Mouse (Mus musculus) limb, embryonic 10.5 days (tissue): Measurements from ENCODE around the gene Olfr56. TPM values are rescaled to one million over a fixed set of nuclear protein-coding genes. Genes with fewer than 3 reads are reported as not detected.
"Not testable (repeated sequence)": the region's sequence is repeated elsewhere in the genome, so short reads cannot be mapped to it uniquely, and the experiment has no call there.

Experiments used
- DNase-seq: peaks from one replicate; pipeline ENCODE4 v3.0.0-alpha.2; 2017; ENCODE audit warnings: low spot score
- H3K27ac ChIP-seq: fragments of 300-500 bp; sonication (generic); 2 replicates; pipeline ENCODE4 v1.5.1; 2016; ENCODE audit warnings: mild to moderate bottlenecking
- H3K27me3 ChIP-seq: fragments of 300-500 bp; sonication (generic); 2 replicates; pipeline ENCODE4 v1.6.1; 2016; ENCODE audit warnings: low read depth, mild to moderate bottlenecking; ENCODE audit not compliant: poor library complexity, severe bottlenecking
- H3K36me3 ChIP-seq: fragments of 300-500 bp; sonication (generic); 2 replicates; pipeline ENCODE4 v1.6.1; 2016; ENCODE audit warnings: mild to moderate bottlenecking, moderate library complexity
- H3K4me1 ChIP-seq: fragments of 300-500 bp; sonication (generic); 2 replicates; pipeline ENCODE4 v1.6.1; 2016
- H3K4me3 ChIP-seq: fragments of 300-500 bp; sonication (generic); 2 replicates; pipeline ENCODE4 v1.5.1; 2016; ENCODE audit warnings: mild to moderate bottlenecking, moderate library complexity
- H3K9me3 ChIP-seq: fragments of 300-500 bp; sonication (generic); replicated peaks from 2 replicates; pipeline ENCODE4 v1.6.1; 2016; ENCODE audit warnings: mild to moderate bottlenecking
- WGBS: fragments of 180-500 bp; shearing (Covaris S2); methylation state at CpG from one replicate; pipeline ENCODE4 v1.1.7; 2016; 5-methylcytosine and 5-hydroxymethylcytosine counted together
- polyA plus RNA-seq: library from polyadenylated mRNA; unstranded; fragments of >200 nt; fragmentation: Nextera tagmentation; extraction: Ambion mirVana; gene quantifications from 2 replicates; pipeline ENCODE4 v1.2.1, GENCODE M21; 2016

Gene Olfr56
- polyA plus RNA-seq, 1 experiment from 2014 or later = not detected

- WGBS = 19% methylated on average over 10 of the region's 10 CpGs
- H3K9me3 ChIP-seq, DNase-seq, H3K4me1 ChIP-seq, H3K4me3 ChIP-seq, H3K27ac ChIP-seq, H3K27me3 ChIP-seq, H3K36me3 ChIP-seq: not testable (repeated sequence)
Observed at GRCm38 (mm10) chr11:48993296-48993695, 14.6 kb downstream of the Olfr56 start.

GRCm38 (mm10) chr11:48994018-48994417, 15.3 kb downstream of the Olfr56 start, which contains the start of gene Tgtp1:
Gene Tgtp1 (minus strand): TSS chr11:48994172.
- H3K9me3 ChIP-seq, H3K4me1 ChIP-seq, H3K36me3 ChIP-seq, H3K4me3 ChIP-seq, DNase-seq, H3K27ac ChIP-seq, H3K27me3 ChIP-seq: not testable (repeated sequence)
- 71% methylated on average over 2 of the region's 2 CpGs for WGBS

GRCm38 (mm10) chr11:49000411-49000810, 21.7 kb downstream of the Olfr56 start:
- H3K36me3 ChIP-seq, H3K4me3 ChIP-seq, H3K27me3 ChIP-seq, H3K4me1 ChIP-seq, H3K9me3 ChIP-seq, DNase-seq, H3K27ac ChIP-seq: not testable (repeated sequence)
- WGBS = 78% methylated on average over 1 of the region's 1 CpGs

DNA sequence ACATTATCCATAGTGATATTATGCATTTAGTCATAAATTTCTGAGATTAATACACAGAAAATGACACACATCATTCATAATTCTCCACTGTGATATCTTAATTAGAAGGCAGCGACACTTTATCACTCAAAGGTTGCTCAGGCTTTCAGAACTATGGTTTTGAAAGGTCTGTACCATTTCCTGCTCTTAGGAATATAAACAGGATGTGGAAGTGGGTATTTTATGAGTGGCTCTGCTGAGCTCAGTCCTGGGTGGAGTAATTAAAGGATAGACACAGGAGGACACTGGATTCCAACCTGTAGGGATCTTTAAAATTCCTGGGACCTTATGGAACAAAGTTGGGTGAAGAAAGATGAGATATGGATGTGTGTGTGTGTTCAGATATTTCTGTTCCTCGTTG, 27.6 kb downstream of the Olfr56 start:
- H3K36me3 ChIP-seq = not testable (repeated sequence)

DNA sequence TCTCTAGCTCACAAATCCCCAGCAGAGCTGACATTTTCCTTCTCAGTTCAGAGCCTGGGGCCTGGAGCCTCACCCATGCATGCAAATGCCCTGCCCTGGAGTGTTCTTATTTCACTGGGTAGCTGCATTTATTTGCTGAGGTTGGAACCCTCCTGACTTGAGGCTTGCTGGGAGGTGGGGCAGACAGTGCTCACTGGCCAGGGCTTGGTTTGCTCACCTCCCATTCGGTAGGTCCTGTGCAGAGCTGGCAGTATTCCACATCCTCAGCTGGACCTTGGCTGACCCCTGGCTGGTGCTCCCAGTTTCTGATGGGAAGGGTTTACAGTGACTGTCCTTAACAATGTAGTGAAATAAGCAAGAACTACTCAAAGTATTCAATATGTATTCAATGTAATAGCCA, 28.1 kb downstream of the Olfr56 start:
- H3K27me3 ChIP-seq, H3K27ac ChIP-seq, H3K4me1 ChIP-seq, H3K9me3 ChIP-seq, DNase-seq, H3K4me3 ChIP-seq, H3K36me3 ChIP-seq: not testable (repeated sequence)
- 50% methylated on average over 1 of the region's 1 CpGs for WGBS

More for the DNA sequence above, 27.6 kb downstream of the Olfr56 start:
- not testable (repeated sequence) for H3K27me3 ChIP-seq, H3K27ac ChIP-seq, DNase-seq, H3K4me1 ChIP-seq, H3K4me3 ChIP-seq, H3K9me3 ChIP-seq
- WGBS = 83% methylated on average over 2 of the region's 2 CpGs

DNA sequence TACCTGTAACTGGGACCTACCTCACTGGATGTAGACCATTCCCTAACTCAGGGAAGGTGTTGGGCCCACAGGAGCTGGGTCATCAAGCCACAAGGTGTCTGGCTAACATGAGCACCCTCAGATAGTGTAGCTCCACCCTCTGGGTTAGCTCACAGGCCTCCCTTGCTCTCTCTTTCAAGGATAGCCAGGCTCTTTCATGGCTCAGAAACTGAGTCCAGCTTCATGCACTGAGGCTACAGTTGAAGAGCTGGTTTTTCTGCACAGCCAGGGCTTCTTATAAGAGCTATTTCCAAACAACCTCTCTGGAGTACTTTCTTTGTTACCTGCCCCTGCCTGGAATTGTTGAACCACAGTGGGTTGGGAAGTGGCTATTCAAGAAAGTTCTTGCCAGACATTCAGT, 33.4 kb downstream of the Olfr56 start:
- H3K4me3 ChIP-seq, H3K4me1 ChIP-seq, DNase-seq, H3K27ac ChIP-seq, H3K27me3 ChIP-seq, H3K36me3 ChIP-seq, H3K9me3 ChIP-seq: not testable (repeated sequence)

DNA sequence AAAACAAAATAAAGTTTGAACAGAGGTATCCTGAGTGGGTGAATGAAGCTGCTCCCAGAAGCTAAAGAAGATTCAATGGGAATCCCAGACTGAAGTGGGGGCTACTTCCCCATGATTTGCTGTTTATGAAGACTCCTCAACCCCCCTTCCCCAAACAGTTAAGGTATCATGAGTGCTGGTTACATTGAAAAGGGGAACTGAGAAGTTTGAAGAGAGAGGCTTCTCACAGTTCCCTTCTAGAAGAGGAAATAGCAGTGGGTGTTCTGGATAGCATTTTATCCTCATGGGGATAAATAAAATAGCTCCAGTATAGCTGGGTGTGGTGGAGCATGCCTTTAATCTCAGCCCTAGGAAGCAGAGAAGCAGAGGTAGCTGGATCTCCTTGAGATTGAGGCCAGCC, 71.4 kb downstream of the Olfr56 start:
- H3K4me1 ChIP-seq, H3K9me3 ChIP-seq, DNase-seq, H3K27me3 ChIP-seq, H3K36me3 ChIP-seq, H3K4me3 ChIP-seq, H3K27ac ChIP-seq: not testable (repeated sequence)

DNA sequence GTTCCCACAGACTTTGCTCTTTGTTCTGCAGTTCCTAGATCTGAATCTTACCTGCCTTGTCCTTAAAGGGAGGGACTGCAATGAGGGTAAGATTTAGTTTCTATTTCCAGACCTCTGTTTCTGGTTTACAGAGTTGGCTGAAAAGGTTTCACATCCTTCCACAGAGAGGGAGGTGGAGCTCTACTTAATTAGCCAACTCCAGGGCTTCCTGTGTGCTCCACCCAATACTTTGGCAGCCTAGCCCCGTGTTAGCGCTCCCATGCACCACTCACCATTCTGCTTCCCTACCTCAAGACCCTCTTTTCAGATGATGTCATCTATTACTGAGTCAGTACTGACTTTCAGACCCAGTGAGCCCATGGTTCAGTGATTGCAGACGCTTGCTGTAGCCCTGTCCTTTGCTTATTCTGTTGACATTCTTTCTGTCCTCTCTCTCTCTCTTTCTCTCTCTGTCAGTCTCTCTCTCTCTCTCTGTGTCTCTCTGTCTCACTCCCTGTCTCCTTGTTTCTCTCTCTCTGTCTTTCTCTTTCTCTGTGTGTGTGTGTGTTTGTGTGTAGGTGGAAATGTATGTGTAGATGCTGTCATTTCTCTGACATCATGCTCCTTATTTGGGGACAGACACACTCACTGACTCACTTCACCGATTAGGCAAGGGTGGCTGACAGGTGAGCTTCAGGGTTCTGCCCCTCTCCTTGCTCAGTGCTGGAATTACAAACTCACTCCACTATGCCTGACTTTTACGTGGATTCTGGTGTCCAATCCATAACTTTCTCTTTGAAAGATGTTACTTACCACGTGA, 72.6 kb downstream of the Olfr56 start, which contains the start of gene 9930111J21Rik2:
Gene 9930111J21Rik2 (minus strand): TSS at position 150 of the 799 bp plus-strand sequence.
- H3K27me3 ChIP-seq, DNase-seq, H3K4me3 ChIP-seq, H3K9me3 ChIP-seq, H3K4me1 ChIP-seq, H3K27ac ChIP-seq, H3K36me3 ChIP-seq: not testable (repeated sequence)
- 80% methylated on average over 1 of the region's 6 CpGs for WGBS

GRCm38 (mm10) chr11:49051894-49052293, 73.2 kb downstream of the Olfr56 start:
- not testable (repeated sequence) for H3K27me3 ChIP-seq, H3K4me1 ChIP-seq, H3K36me3 ChIP-seq, DNase-seq, H3K27ac ChIP-seq, H3K9me3 ChIP-seq, H3K4me3 ChIP-seq
- no CpG with 5 or more reads among the region's 5 CpGs for WGBS

GRCm38 (mm10) chr11:49060061-49060460, 81.4 kb downstream of the Olfr56 start:
- not testable (repeated sequence) for H3K36me3 ChIP-seq, DNase-seq, H3K9me3 ChIP-seq, H3K4me1 ChIP-seq, H3K4me3 ChIP-seq, H3K27ac ChIP-seq, H3K27me3 ChIP-seq
- WGBS = 85% methylated on average over 2 of the region's 3 CpGs

DNA sequence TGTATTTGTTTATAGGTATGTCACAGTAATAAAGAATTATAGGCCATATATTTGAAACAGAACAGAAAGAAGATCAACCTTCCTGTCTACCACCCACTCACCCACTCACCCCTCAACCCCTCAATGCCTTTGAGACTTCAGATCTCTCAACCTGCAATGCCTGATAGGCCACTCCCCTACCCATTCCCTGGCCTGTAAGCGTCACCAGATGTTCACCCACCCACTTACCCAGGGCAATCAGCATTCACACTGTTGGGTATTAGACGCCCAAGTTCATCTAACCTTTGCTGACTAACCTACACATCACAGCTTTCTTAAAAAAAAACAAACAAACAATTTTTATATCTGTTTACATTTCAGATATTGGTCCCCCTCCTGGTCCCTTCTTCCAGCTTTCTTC, 83.2 kb downstream of the Olfr56 start:
- 63% methylated on average over 2 of the region's 2 CpGs for WGBS
- DNase-seq, H3K27ac ChIP-seq, H3K36me3 ChIP-seq, H3K27me3 ChIP-seq, H3K4me3 ChIP-seq, H3K4me1 ChIP-seq, H3K9me3 ChIP-seq: not testable (repeated sequence)

DNA sequence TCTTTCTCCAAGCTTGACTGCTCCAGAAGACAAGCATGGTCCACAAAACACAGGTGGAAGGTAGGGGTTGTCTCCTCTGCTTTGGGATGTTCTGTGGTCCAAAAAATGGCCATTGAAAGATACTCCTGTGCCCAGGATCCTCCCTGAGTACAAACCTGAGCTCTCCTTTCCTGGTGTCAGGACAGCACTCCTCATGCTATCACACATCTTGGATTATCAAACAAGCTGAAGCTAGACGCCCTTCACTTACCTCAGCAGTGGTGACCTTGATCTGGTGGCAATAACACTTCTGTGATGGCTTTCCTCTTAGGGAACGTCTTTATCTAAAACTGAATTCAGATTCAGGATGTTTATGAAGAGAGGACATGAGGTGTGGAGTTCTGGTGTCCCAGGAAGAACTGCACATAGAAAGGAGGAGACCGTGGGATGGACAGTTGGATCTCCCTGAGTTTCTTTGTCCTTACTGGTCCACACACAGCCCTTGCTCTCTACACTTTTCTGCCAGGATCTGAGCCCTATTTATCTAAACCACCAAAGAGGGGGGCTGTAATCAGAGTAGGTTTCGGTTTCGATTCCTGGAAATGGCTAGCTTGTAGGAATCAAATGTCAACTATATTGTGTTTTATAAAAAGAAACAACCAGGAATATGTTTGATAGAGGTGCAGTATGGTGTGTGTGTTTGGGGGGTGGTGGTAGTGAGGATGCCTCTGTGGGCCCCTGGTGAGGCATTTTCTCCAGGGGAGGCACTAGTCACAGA, 85.2 kb downstream of the Olfr56 start, which contains the start of gene Tgtp2:
Gene Tgtp2 (minus strand): TSS at position 494 of the 757 bp plus-strand sequence.
- H3K27ac ChIP-seq, H3K9me3 ChIP-seq, H3K36me3 ChIP-seq, H3K4me3 ChIP-seq, DNase-seq, H3K27me3 ChIP-seq, H3K4me1 ChIP-seq: not testable (repeated sequence)
- 81% methylated on average over 5 of the region's 5 CpGs for WGBS

DNA sequence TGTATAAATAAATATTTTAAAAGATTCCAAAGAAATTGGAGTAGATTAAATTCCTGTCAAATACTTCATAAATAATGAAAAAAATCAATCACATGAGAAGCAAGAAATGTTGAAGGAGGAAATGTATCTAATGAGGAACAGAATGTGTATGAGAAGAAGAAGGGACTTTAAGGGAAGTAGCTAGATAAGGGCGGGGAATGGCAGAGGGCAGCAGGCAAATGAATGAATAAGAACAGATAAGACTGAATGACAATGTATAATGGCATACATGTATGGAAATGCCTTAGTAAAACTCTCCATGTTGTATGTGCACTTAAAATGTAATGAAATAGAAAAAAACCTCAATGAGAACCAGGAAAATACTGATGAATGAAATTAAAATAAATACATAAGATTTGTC, 89.7 kb downstream of the Olfr56 start:
- no peak for DNase-seq
- H3K27ac ChIP-seq = no peak overlapping the region
- H3K36me3 ChIP-seq = no peaks in the 10 kb centered on the region
- H3K4me1 ChIP-seq = no peaks in the 10 kb centered on the region
- 91% methylated on average over 1 of the region's 1 CpGs for WGBS
- H3K4me3 ChIP-seq = no peak overlapping the region
- no peaks in the 10 kb centered on the region for H3K27me3 ChIP-seq
- no peaks in the 10 kb centered on the region for H3K9me3 ChIP-seq
